ENCODE assay signal across 9 mouse cellular contexts in the genomic region with DNA sequence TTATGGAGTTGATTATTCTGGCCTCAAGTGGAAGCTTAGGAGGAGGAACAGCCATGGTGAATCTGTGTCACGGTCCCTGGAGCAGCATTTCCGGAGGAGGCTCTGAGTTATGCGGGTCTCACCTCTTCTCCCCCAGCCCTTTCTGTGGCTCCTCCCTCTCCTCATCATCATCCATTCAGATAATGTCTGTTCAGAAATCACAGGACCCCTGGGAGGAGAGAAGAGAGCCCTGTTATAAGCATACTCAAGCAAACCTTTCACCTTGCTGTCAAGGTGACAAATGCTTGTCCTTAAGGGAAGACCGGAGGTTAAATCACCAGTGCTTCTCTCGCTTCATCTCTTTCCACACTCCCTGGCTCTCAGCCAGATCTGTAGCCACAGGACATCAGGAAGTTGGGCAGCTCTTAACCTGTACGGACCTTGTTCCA.
DNase-seq lines count a peak whose midpoint lies in the region; ATAC-seq lines count a peak whose summit lies in the region.
"Had no signal": no experiment of that assay in that cellular context is flagged by ENCODE, and none has a peak within 500 bp of the region (broad histone marks: within the 10 kb centered on the region; RNA-seq: fewer than 3 reads in every experiment).

No protein-coding gene starts in this region.

- no peak overlapping the region for H3K4me2 ChIP-seq in hindbrain, embryonic 11.5 days (replicated peaks; ENCODE audit: low read depth, low read length)
- no peak overlapping the region for H3K4me2 ChIP-seq in hindbrain, embryonic 14.5 days (replicated peaks)

- H3K4me3 ChIP-seq in hindbrain, embryonic 11.5 days (ENCODE audit: low read depth, low read length): no peak overlapping the region
- no peak overlapping the region for H3K4me3 ChIP-seq in hindbrain, embryonic 10.5 days
- H3K4me3 ChIP-seq in hindbrain, embryonic 14.5 days (replicated peaks; ENCODE audit: low read length): no peak overlapping the region

- H3K36me3 ChIP-seq in hindbrain, embryonic 11.5 days (ENCODE audit: control insufficient read depth, insufficient read depth, low read length): no peaks in the 10 kb centered on the region
- H3K36me3 ChIP-seq in hindbrain, embryonic 10.5 days: no peaks in the 10 kb centered on the region
- H3K36me3 ChIP-seq in hindbrain, embryonic 14.5 days (replicated peaks; ENCODE audit: control insufficient read depth, insufficient read depth): no peaks in the 10 kb centered on the region

- 51% methylated on average over 6 of the region's 6 CpGs for WGBS in hindbrain, embryonic 11.5 days
- 74% methylated on average over 6 of the region's 6 CpGs for WGBS in hindbrain, embryonic 10.5 days
- WGBS in hindbrain, embryonic 14.5 days: 31% methylated on average over 6 of the region's 6 CpGs

- H3K4me1 ChIP-seq in hindbrain, embryonic 11.5 days (replicated peaks; ENCODE audit: control insufficient read depth, insufficient read depth, low read length): no peaks in the 10 kb centered on the region
- H3K4me1 ChIP-seq in hindbrain, embryonic 10.5 days (replicated peaks): no peaks in the 10 kb centered on the region
- H3K4me1 ChIP-seq in hindbrain, embryonic 14.5 days (replicated peaks; ENCODE audit: control insufficient read depth, insufficient read depth, low read length): peaks cover 12% of the 10 kb centered on the region; the same call in 1 of the 2 replicates

- no peak overlapping the region; the same call in 1 of the 2 replicates for H3K27ac ChIP-seq in hindbrain, embryonic 11.5 days (ENCODE audit: low read depth, low read length)
- H3K27ac ChIP-seq in hindbrain, embryonic 10.5 days: no peak overlapping the region
- no peak overlapping the region for H3K27ac ChIP-seq in hindbrain, embryonic 14.5 days

- ATAC-seq in hindbrain, embryonic 11.5 days (ENCODE audit: low FRiP score): peak; percentile 80
- ATAC-seq in hindbrain, embryonic 14.5 days (ENCODE audit: low FRiP score): peak; percentile 49

- no peaks in the 10 kb centered on the region for H3K27me3 ChIP-seq in hindbrain, embryonic 11.5 days (ENCODE audit: control insufficient read depth, insufficient read depth, low read length)
- H3K27me3 ChIP-seq in hindbrain, embryonic 10.5 days (ENCODE audit: insufficient read depth, poor library complexity, severe bottlenecking): no peaks in the 10 kb centered on the region
- H3K27me3 ChIP-seq in hindbrain, embryonic 14.5 days (ENCODE audit: control insufficient read depth, insufficient read depth, low read length): no peaks in the 10 kb centered on the region

- peak; percentile 34 for DNase-seq in hindbrain, embryonic 11.5 days (ENCODE audit: low spot score)
- DNase-seq in hindbrain, embryonic 10.5 days (ENCODE audit: low spot score): no peak
- DNase-seq in ES-CJ7 (ENCODE audit: low read depth, low spot score): peak; percentile 52
- DNase-seq in adrenal gland, postnatal 10 days: peak; percentile 59
- DNase-seq in hindbrain, embryonic 14.5 days (ENCODE audit: low spot score): no peak
- DNase-seq in thymus, postnatal 0 days (ENCODE audit: low spot score): no peak
- no peak for DNase-seq in gastrocnemius, adult 8-10 months (ENCODE audit: low spot score in 2 of 2)
- DNase-seq in right cerebral cortex, postnatal 14 days: no peak
- DNase-seq: heart, adult 18-20 months had no signal

- no peaks in the 10 kb centered on the region for H3K9me3 ChIP-seq in hindbrain, embryonic 11.5 days (ENCODE audit: control insufficient read depth, low read length)
- no peaks in the 10 kb centered on the region for H3K9me3 ChIP-seq in hindbrain, embryonic 10.5 days
- no peaks in the 10 kb centered on the region for H3K9me3 ChIP-seq in hindbrain, embryonic 14.5 days (ENCODE audit: control insufficient read depth, low read length)

- no peak overlapping the region for H3K9ac ChIP-seq in hindbrain, embryonic 11.5 days (ENCODE audit: low read depth, low read length)
- no peak overlapping the region for H3K9ac ChIP-seq in hindbrain, embryonic 14.5 days

Comparison
In these comparisons a context has a peak if more than half of its experiments do, and no peak if none do; other contexts are left out.
1. DNase-seq: peak in hindbrain, embryonic 11.5 days (single experiment), ES-CJ7 (single experiment) and adrenal gland, postnatal 10 days (single experiment); none in hindbrain, embryonic 10.5 days (single experiment), hindbrain, embryonic 14.5 days (single experiment), thymus, postnatal 0 days (single experiment), gastrocnemius, adult 8-10 months (0 of 2) and right cerebral cortex, postnatal 14 days (single experiment).